Mouse (Mus musculus): Measurements from ENCODE around the gene Celf2.

Celf2 gene

GRCm38 (mm10) chr2:7392500-7392899 lies 116.9 kb downstream of the Celf2 start:
- DNase-seq (ENCODE audit: low read depth, low spot score) = no peak

- DNase-seq (ENCODE audit: low read depth, low spot score) = no peak
Measured at GRCm38 (mm10) chr2:7389264-7389663, 120.1 kb downstream of the Celf2 start.

- no peak for DNase-seq (ENCODE audit: low read depth, low spot score)
Measured at GRCm38 (mm10) chr2:7378736-7379135, 130.6 kb downstream of the Celf2 start.

GRCm38 (mm10) chr2:7377878-7378277 lies 131.5 kb downstream of the Celf2 start:
- DNase-seq (ENCODE audit: low read depth, low spot score) = no peak

- no peak for DNase-seq (ENCODE audit: low read depth, low spot score)
Measured at GRCm38 (mm10) chr2:7367738-7368137, 141.6 kb downstream of the Celf2 start.

GRCm38 (mm10) chr2:7359557-7359956 lies 149.8 kb downstream of the Celf2 start:
- DNase-seq (ENCODE audit: low read depth, low spot score) = no peak

- DNase-seq (ENCODE audit: low read depth, low spot score) = no peak
Measured at GRCm38 (mm10) chr2:7358816-7359215, 150.5 kb downstream of the Celf2 start.

- no peak for DNase-seq (ENCODE audit: low read depth, low spot score)
Measured at GRCm38 (mm10) chr2:7351234-7351633, 158.1 kb downstream of the Celf2 start.

- no peak for DNase-seq (ENCODE audit: low read depth, low spot score)
Measured at GRCm38 (mm10) chr2:7346703-7347461, 162.5 kb downstream of the Celf2 start.

- DNase-seq (ENCODE audit: low read depth, low spot score) = no peak
Measured at GRCm38 (mm10) chr2:7344951-7345350, 164.4 kb downstream of the Celf2 start.

GRCm38 (mm10) chr2:7342911-7343478 lies 166.4 kb downstream of the Celf2 start:
- DNase-seq (ENCODE audit: low read depth, low spot score) = no peak

- DNase-seq (ENCODE audit: low read depth, low spot score) = no peak
Measured at GRCm38 (mm10) chr2:7334846-7335245, 174.5 kb downstream of the Celf2 start.

GRCm38 (mm10) chr2:7328018-7328899 lies 181.1 kb downstream of the Celf2 start:
- DNase-seq (ENCODE audit: low read depth, low spot score) = no peak

GRCm38 (mm10) chr2:7319760-7320159 lies 189.6 kb downstream of the Celf2 start:
- DNase-seq (ENCODE audit: low read depth, low spot score) = no peak

GRCm38 (mm10) chr2:7311776-7312175 lies 197.6 kb downstream of the Celf2 start:
- DNase-seq (ENCODE audit: low read depth, low spot score) = no peak

GRCm38 (mm10) chr2:7310840-7311182 lies 198.6 kb downstream of the Celf2 start:
- DNase-seq (ENCODE audit: low read depth, low spot score) = no peak

- DNase-seq (ENCODE audit: low read depth, low spot score) = peak; percentile 28
Measured at GRCm38 (mm10) chr2:7310129-7310839, 199.1 kb downstream of the Celf2 start.

GRCm38 (mm10) chr2:7309324-7309723 lies 200.0 kb downstream of the Celf2 start:
- no peak for DNase-seq (ENCODE audit: low read depth, low spot score)

GRCm38 (mm10) chr2:7308731-7309130 lies 200.6 kb downstream of the Celf2 start:
- DNase-seq (ENCODE audit: low read depth, low spot score) = no peak

GRCm38 (mm10) chr2:7287434-7287833 lies 221.9 kb downstream of the Celf2 start:
- no peak for DNase-seq (ENCODE audit: low read depth, low spot score)

- DNase-seq (ENCODE audit: low read depth, low spot score) = peak; percentile 2
Measured at GRCm38 (mm10) chr2:7273214-7273613, 236.1 kb downstream of the Celf2 start.

GRCm38 (mm10) chr2:7270051-7270450 lies 239.3 kb downstream of the Celf2 start:
- DNase-seq (ENCODE audit: low read depth, low spot score) = no peak

All from forelimb bud, embryonic 11.5 days (tissue).